Mouse (Mus musculus): ENCODE results near the gene Sept4. TPM values are rescaled to one million over a fixed set of nuclear protein-coding genes. Genes with fewer than 3 reads are reported as not detected.

Sept4 gene
- polyA plus RNA-seq (2016; fragmentation: Nextera tagmentation; extraction: Ambion mirVana) = 8.1 and 8.3 TPM in 2 replicates

- ATAC-seq (ENCODE audit: low FRiP score) = no peak
- H3K36me3 ChIP-seq (replicated peaks) = no peaks in the 10 kb centered on the region
- H3K4me3 ChIP-seq (replicated peaks) = no peak within 1 kb of the TSS
- no peak within 1 kb of the TSS for H3K9ac ChIP-seq
- H3K27ac ChIP-seq = no peak within 1 kb of the TSS
- H3K27me3 ChIP-seq = no peaks in the 10 kb centered on the region
- H3K9me3 ChIP-seq = no peaks in the 10 kb centered on the region
- 84% methylated on average over 7 of the region's 7 CpGs for WGBS
- no peaks in the 10 kb centered on the region for H3K4me1 ChIP-seq
- no peak within 1 kb of the TSS for H3K4me2 ChIP-seq
Measured at GRCm38 (mm10) chr11:87568255-87568953, at the start of gene Sept4. Sept4 (plus strand) TSS chr11:87568903.

- Histone ChIP-seq H3K9ac (no peak overlapping the region), H3K27me3 (no peaks in the 10 kb centered on the region), H3K4me2 (no peak overlapping the region), H3K4me3 (replicated peaks) (no peak overlapping the region), H3K4me1 (peaks cover 9% of the 10 kb centered on the region), H3K9me3 (no peaks in the 10 kb centered on the region), H3K27ac (no peak overlapping the region), H3K36me3 (replicated peaks) (no peaks in the 10 kb centered on the region)
- WGBS = 5% methylated on average over 2 of the region's 2 CpGs
- no peak for ATAC-seq (ENCODE audit: low FRiP score)
Measured at GRCm38 (mm10) chr11:87519260-87519659, 49.4 kb upstream of the Sept4 start.

GRCm38 (mm10) chr11:87523466-87523865 is 45.2 kb upstream of the Sept4 start:
- Histone ChIP-seq H3K4me2 (no peak overlapping the region), H3K9ac (no peak overlapping the region), H3K9me3 (no peaks in the 10 kb centered on the region), H3K27ac (no peak overlapping the region), H3K4me1 (peaks cover 15% of the 10 kb centered on the region), H3K4me3 (replicated peaks) (no peak overlapping the region), H3K27me3 (no peaks in the 10 kb centered on the region), H3K36me3 (replicated peaks) (no peaks in the 10 kb centered on the region)
- no peak for ATAC-seq (ENCODE audit: low FRiP score)
- WGBS = 49% methylated on average over 5 of the region's 5 CpGs

- no peak overlapping the region for H3K4me2 ChIP-seq
Measured at GRCm38 (mm10) chr11:87523967-87524366, 44.7 kb upstream of the Sept4 start.

GRCm38 (mm10) chr11:87524780-87525179 is 43.9 kb upstream of the Sept4 start:
- H3K4me3 ChIP-seq (replicated peaks) = no peak overlapping the region
- no peak for ATAC-seq (ENCODE audit: low FRiP score)
- H3K9me3 ChIP-seq = no peaks in the 10 kb centered on the region
- no peak overlapping the region for H3K27ac ChIP-seq
- H3K27me3 ChIP-seq = no peaks in the 10 kb centered on the region
- H3K9ac ChIP-seq = no peak overlapping the region
- peaks cover 15% of the 10 kb centered on the region for H3K4me1 ChIP-seq
- H3K4me2 ChIP-seq = no peak overlapping the region
- H3K36me3 ChIP-seq (replicated peaks) = no peaks in the 10 kb centered on the region

More at GRCm38 (mm10) chr11:87523967-87524366, 44.7 kb upstream of the Sept4 start:
- Histone ChIP-seq H3K27ac (no peak overlapping the region), H3K9ac (no peak overlapping the region), H3K4me1 (peaks cover 15% of the 10 kb centered on the region), H3K9me3 (no peaks in the 10 kb centered on the region), H3K27me3 (no peaks in the 10 kb centered on the region), H3K36me3 (replicated peaks) (no peaks in the 10 kb centered on the region), H3K4me3 (replicated peaks) (no peak overlapping the region)
- no peak for ATAC-seq (ENCODE audit: low FRiP score)

- no peak overlapping the region for H3K4me3 ChIP-seq (replicated peaks)
- H3K36me3 ChIP-seq (replicated peaks) = no peaks in the 10 kb centered on the region
- H3K9ac ChIP-seq = no peak overlapping the region
- no peaks in the 10 kb centered on the region for H3K27me3 ChIP-seq
- H3K9me3 ChIP-seq = no peaks in the 10 kb centered on the region
- 80% methylated on average over 3 of the region's 3 CpGs for WGBS
- no peak for ATAC-seq (ENCODE audit: low FRiP score)
- no peak overlapping the region for H3K27ac ChIP-seq
- H3K4me2 ChIP-seq = no peak overlapping the region
- H3K4me1 ChIP-seq = peaks cover 15% of the 10 kb centered on the region
Measured at GRCm38 (mm10) chr11:87527364-87527763, 41.3 kb upstream of the Sept4 start.

GRCm38 (mm10) chr11:87527990-87528389 is 40.7 kb upstream of the Sept4 start:
- ATAC-seq (ENCODE audit: low FRiP score) = no peak
- H3K27me3 ChIP-seq = no peaks in the 10 kb centered on the region
- no peak overlapping the region for H3K4me2 ChIP-seq

GRCm38 (mm10) chr11:87531695-87532094 is 37.0 kb upstream of the Sept4 start:
- no peaks in the 10 kb centered on the region for H3K36me3 ChIP-seq (replicated peaks)
- H3K27ac ChIP-seq = no peak overlapping the region
- 53% methylated on average over 6 of the region's 6 CpGs for WGBS
- H3K4me3 ChIP-seq (replicated peaks) = no peak overlapping the region
- no peaks in the 10 kb centered on the region for H3K27me3 ChIP-seq
- no peak for ATAC-seq (ENCODE audit: low FRiP score)
- no peak overlapping the region for H3K9ac ChIP-seq
- H3K9me3 ChIP-seq = no peaks in the 10 kb centered on the region
- no peak overlapping the region for H3K4me2 ChIP-seq
- no peaks in the 10 kb centered on the region for H3K4me1 ChIP-seq

More at GRCm38 (mm10) chr11:87527990-87528389, 40.7 kb upstream of the Sept4 start:
- Histone ChIP-seq H3K36me3 (replicated peaks) (no peaks in the 10 kb centered on the region), H3K4me1 (peaks cover 15% of the 10 kb centered on the region), H3K4me3 (replicated peaks) (no peak overlapping the region), H3K27ac (no peak overlapping the region), H3K9ac (no peak overlapping the region), H3K9me3 (no peaks in the 10 kb centered on the region)
- WGBS = 62% methylated on average over 4 of the region's 4 CpGs

GRCm38 (mm10) chr11:87542285-87542684 is 26.4 kb upstream of the Sept4 start:
- Histone ChIP-seq H3K4me1 (no peaks in the 10 kb centered on the region), H3K9me3 (no peaks in the 10 kb centered on the region), H3K27ac (no peak overlapping the region), H3K4me2 (no peak overlapping the region), H3K36me3 (replicated peaks) (no peaks in the 10 kb centered on the region), H3K4me3 (replicated peaks) (no peak overlapping the region), H3K27me3 (no peaks in the 10 kb centered on the region), H3K9ac (no peak overlapping the region)
- ATAC-seq (ENCODE audit: low FRiP score) = no peak
- WGBS = 51% methylated on average over 8 of the region's 8 CpGs

- Histone ChIP-seq H3K9ac (no peak overlapping the region), H3K4me2 (no peak overlapping the region), H3K27me3 (no peaks in the 10 kb centered on the region), H3K4me3 (replicated peaks) (no peak overlapping the region), H3K27ac (no peak overlapping the region), H3K4me1 (no peaks in the 10 kb centered on the region), H3K9me3 (no peaks in the 10 kb centered on the region), H3K36me3 (replicated peaks) (no peaks in the 10 kb centered on the region)
- 64% methylated on average over 3 of the region's 3 CpGs for WGBS
- ATAC-seq (ENCODE audit: low FRiP score) = no peak
Measured at GRCm38 (mm10) chr11:87542906-87543305, 25.8 kb upstream of the Sept4 start.

GRCm38 (mm10) chr11:87553342-87553741 is 15.4 kb upstream of the Sept4 start:
- Histone ChIP-seq H3K36me3 (replicated peaks) (no peaks in the 10 kb centered on the region), H3K4me2 (no peak overlapping the region), H3K27me3 (no peaks in the 10 kb centered on the region), H3K4me1 (peaks cover 12% of the 10 kb centered on the region), H3K9ac (no peak overlapping the region), H3K4me3 (replicated peaks) (no peak overlapping the region), H3K27ac (no peak overlapping the region), H3K9me3 (no peaks in the 10 kb centered on the region)
- no peak for ATAC-seq (ENCODE audit: low FRiP score)
- 73% methylated on average over 4 of the region's 4 CpGs for WGBS

GRCm38 (mm10) chr11:87554386-87554785 is 14.3 kb upstream of the Sept4 start:
- Histone ChIP-seq H3K27me3 (no peaks in the 10 kb centered on the region), H3K9ac (no peak overlapping the region), H3K27ac (no peak overlapping the region), H3K36me3 (replicated peaks) (no peaks in the 10 kb centered on the region), H3K4me1 (peaks cover 12% of the 10 kb centered on the region), H3K4me3 (replicated peaks) (no peak overlapping the region), H3K9me3 (no peaks in the 10 kb centered on the region), H3K4me2 (no peak overlapping the region)
- no peak for ATAC-seq (ENCODE audit: low FRiP score)
- 58% methylated on average over 5 of the region's 5 CpGs for WGBS

GRCm38 (mm10) chr11:87555106-87555703 is 13.5 kb upstream of the Sept4 start:
- H3K9me3 ChIP-seq = no peaks in the 10 kb centered on the region
- H3K27ac ChIP-seq = no peak overlapping the region
- H3K4me3 ChIP-seq (replicated peaks) = no peak overlapping the region
- no peak overlapping the region for H3K4me2 ChIP-seq
- no peaks in the 10 kb centered on the region for H3K27me3 ChIP-seq
- no peak overlapping the region for H3K9ac ChIP-seq
- H3K4me1 ChIP-seq = peaks cover 12% of the 10 kb centered on the region
- no peak for ATAC-seq (ENCODE audit: low FRiP score)
- WGBS = 41% methylated on average over 2 of the region's 2 CpGs
- no peaks in the 10 kb centered on the region for H3K36me3 ChIP-seq (replicated peaks)

All from forebrain, embryonic 12.5 days (tissue).